Mouse (Mus musculus) small intestine, adult 2 months (tissue): ENCODE measurements at regions not wholly inside any gene's neighbourhood (a gene's known extent, or its start where the extent isn't known, plus 50 kb on each side); places are given as distances from the start of the nearest gene placed in this dataset.

Experiments used
- CTCF ChIP-seq: fragments of 200-500 bp; IDR thresholded peaks from 2 replicates; pipeline ENCODE4 v1.5.1; 2012; ENCODE audit warnings: low read depth, mild to moderate bottlenecking, control low read depth, inconsistent platforms, low read length, moderate library complexity, mixed read lengths; ENCODE audit not compliant: insufficient replicate concordance, insufficient read length; ENCODE audit errors: extremely low read depth
- POLR2A ChIP-seq: fragments of 200-500 bp; IDR thresholded peaks from 2 replicates; pipeline ENCODE4 v1.6.1; 2012; ENCODE audit warnings: low read depth, mild to moderate bottlenecking, control low read depth, inconsistent platforms, low read length, moderate library complexity

DNA sequence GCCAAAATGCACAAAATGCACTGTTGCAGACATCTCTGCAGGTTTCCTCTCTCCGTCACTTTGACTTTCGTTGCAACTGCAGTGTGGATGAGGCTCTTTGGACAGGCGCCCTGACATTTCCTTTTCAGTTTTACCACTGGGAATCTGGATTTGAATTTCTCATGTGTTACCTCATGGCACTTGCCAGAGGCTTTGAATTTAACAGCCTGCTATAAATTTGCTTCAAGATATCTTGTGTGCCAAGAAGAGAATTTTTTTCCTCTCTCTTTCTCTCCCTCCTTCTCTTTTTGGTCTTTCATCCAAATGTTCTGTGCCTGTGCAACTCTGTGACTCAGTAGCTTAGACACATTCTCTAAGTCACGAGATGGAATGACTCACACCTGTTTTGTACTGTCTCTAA lies 2213.6 kb upstream of the Lrrc6 start:
- TF ChIP-seq CTCF (no peak), POLR2A (no peak)
